27 mouse cellular contexts compared by ENCODE assay signal in the genomic region with DNA sequence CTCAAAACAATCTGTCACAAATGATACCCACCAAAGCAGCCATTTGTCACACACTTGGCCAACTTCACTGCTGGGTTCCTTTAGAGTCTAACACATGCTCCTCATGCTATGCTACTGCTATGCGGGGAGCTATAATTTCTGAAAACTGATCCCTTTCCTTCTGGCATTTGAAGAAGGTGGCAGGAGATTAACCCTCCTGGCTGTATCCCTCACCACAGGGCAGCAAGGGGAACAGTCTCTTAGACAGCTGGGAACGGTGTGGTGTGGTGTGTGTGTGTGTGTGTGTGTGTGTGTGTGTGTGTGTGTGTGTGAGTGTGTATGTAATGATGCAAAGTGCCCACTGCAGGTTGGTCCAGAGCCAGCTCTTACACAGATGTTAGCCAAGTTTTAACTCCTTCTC. TPM values are rescaled to one million over a fixed set of nuclear protein-coding genes. Genes with fewer than 3 reads are reported as not detected.
DNase-seq lines count a peak whose midpoint lies in the region; ATAC-seq and TF ChIP-seq lines count a peak whose summit lies in the region.
"Had no signal": no experiment of that assay in that cellular context is flagged by ENCODE, and none has a peak within 500 bp of the region (broad histone marks: within the 10 kb centered on the region; RNA-seq: fewer than 3 reads in every experiment).

No protein-coding gene starts in this region.

- H3K9me3 ChIP-seq in limb, embryonic 12.5 days, result no peaks in the 10 kb centered on the region
- no peaks in the 10 kb centered on the region for H3K9me3 ChIP-seq in limb, embryonic 10.5 days (replicated peaks)
- no peaks in the 10 kb centered on the region for H3K9me3 ChIP-seq in limb, embryonic 13.5 days
- H3K9me3 ChIP-seq: embryonic facial prominence, embryonic 12.5 days; forebrain, embryonic 13.5 days; G1E; hindbrain, embryonic 12.5 days had no signal

- peak overlapping the region; percentile 73 for H3K27ac ChIP-seq in gastrocnemius, adult 2 months
- no peak overlapping the region for H3K27ac ChIP-seq in limb, embryonic 12.5 days
- H3K27ac ChIP-seq in limb, embryonic 10.5 days, result no peak overlapping the region
- H3K27ac ChIP-seq in limb, embryonic 13.5 days, result no peak overlapping the region
- H3K27ac ChIP-seq: embryonic facial prominence, embryonic 12.5 days; forebrain, embryonic 13.5 days; hindbrain, embryonic 12.5 days had no signal

- DNase-seq in gastrocnemius, adult 2 months, result peak; percentile 22
- DNase-seq in gastrocnemius, postnatal 36 days, result no peak
- DNase-seq in limb, embryonic 10.5 days (ENCODE audit: low spot score), result no peak
- no peak for DNase-seq in thymus, postnatal 14 days
- DNase-seq in natural killer cell, adult 2 months (ENCODE audit: low spot score in 2 of 2), result no peak
- DNase-seq: adrenal gland, adult 8-10 months; adrenal gland, postnatal 25 days; B cell, adult 2 months; cerebellum, adult 11-12 months; cerebellum, adult 9-10 months; cerebellum, postnatal 14 days; gastrocnemius, postnatal 14 days; heart, adult 11 months had no signal

- no peak for TF ChIP-seq CTCF in gastrocnemius, adult 2 months (IDR thresholded peaks at IDR 0.05)

- H3K4me1 ChIP-seq in limb, embryonic 12.5 days (replicated peaks), result no peaks in the 10 kb centered on the region
- no peaks in the 10 kb centered on the region for H3K4me1 ChIP-seq in limb, embryonic 10.5 days
- H3K4me1 ChIP-seq in limb, embryonic 13.5 days, result no peaks in the 10 kb centered on the region
- H3K4me1 ChIP-seq: embryonic facial prominence, embryonic 12.5 days; forebrain, embryonic 13.5 days; hindbrain, embryonic 12.5 days had no signal

- H3K9ac ChIP-seq in limb, embryonic 12.5 days (replicated peaks), result no peak overlapping the region
- H3K9ac ChIP-seq in limb, embryonic 13.5 days, result no peak overlapping the region
- H3K9ac ChIP-seq: embryonic facial prominence, embryonic 12.5 days; forebrain, embryonic 13.5 days; hindbrain, embryonic 12.5 days had no signal

- H3K27me3 ChIP-seq in limb, embryonic 12.5 days, result no peaks in the 10 kb centered on the region
- no peaks in the 10 kb centered on the region for H3K27me3 ChIP-seq in limb, embryonic 10.5 days (ENCODE audit: low read depth, poor library complexity, severe bottlenecking)
- no peaks in the 10 kb centered on the region for H3K27me3 ChIP-seq in limb, embryonic 13.5 days
- no peaks in the 10 kb centered on the region for H3K27me3 ChIP-seq in myocyte (ENCODE audit: control insufficient read depth, insufficient read depth, insufficient read length)
- H3K27me3 ChIP-seq: CH12.LX; embryonic facial prominence, embryonic 12.5 days; forebrain, embryonic 13.5 days; hindbrain, embryonic 12.5 days had no signal

- H3K79me2 ChIP-seq in myocyte (ENCODE audit: control insufficient read depth, insufficient read depth), result no peaks in the 10 kb centered on the region

- ATAC-seq in limb, embryonic 12.5 days (ENCODE audit: insufficient number of reproducible peaks, insufficient read depth, low FRiP score, low TSS enrichment, low read depth), result 0 out of 2 replicates have a peak, but pooled peaks have one; percentile 37
- peak; percentile 72 for ATAC-seq in limb, embryonic 13.5 days (ENCODE audit: low FRiP score, low read depth)
- ATAC-seq: forebrain, embryonic 13.5 days; forebrain, embryonic 16.5 days; hindbrain, embryonic 16.5 days; inflammation-experienced regulatory T-cells, adult 6 months; intestine, embryonic 16.5 days had no signal

- 78% methylated on average over 2 of the region's 2 CpGs for WGBS in limb, embryonic 12.5 days
- WGBS in limb, embryonic 10.5 days, result 91% methylated on average over 2 of the region's 2 CpGs
- WGBS in limb, embryonic 13.5 days, result 76% methylated on average over 2 of the region's 2 CpGs

- H3ac ChIP-seq in myocyte (ENCODE audit: control insufficient read depth, insufficient read length), result no peak overlapping the region

- no peak overlapping the region for H3K4me3 ChIP-seq in gastrocnemius, adult 2 months
- no peak overlapping the region for H3K4me3 ChIP-seq in limb, embryonic 12.5 days (replicated peaks)
- H3K4me3 ChIP-seq in limb, embryonic 10.5 days, result no peak overlapping the region
- H3K4me3 ChIP-seq in limb, embryonic 13.5 days, result no peak overlapping the region
- H3K4me3 ChIP-seq in myocyte, result no peak overlapping the region
- H3K4me3 ChIP-seq: embryonic facial prominence, embryonic 12.5 days; erythroblast, embryonic 14.5 days; forebrain, embryonic 13.5 days; hindbrain, embryonic 12.5 days had no signal

- TF ChIP-seq POLR2A in myocyte (IDR thresholded peaks at IDR 0.05; ENCODE audit: insufficient read length, low read depth), result no peak

- intact Hi-C loops in gastrocnemius, adult 2 months (cut with DNase I), result loop anchor here (5.0 kb wide), 1 partner anchor 83 kb away; the partner anchor contains the start of gene Actc1
- intact Hi-C loops in gastrocnemius, postnatal 36 days (cut with DNase I), result loop anchor here (5.0 kb wide), 1 partner anchor 168 kb away; no protein-coding TSS in a partner anchor

- no peak overlapping the region for H3K4me2 ChIP-seq in limb, embryonic 12.5 days
- no peak overlapping the region for H3K4me2 ChIP-seq in limb, embryonic 13.5 days (replicated peaks)
- H3K4me2 ChIP-seq in myocyte (ENCODE audit: low read depth), result no peak overlapping the region
- H3K4me2 ChIP-seq: embryonic facial prominence, embryonic 12.5 days; forebrain, embryonic 13.5 days; heart, embryonic 11.5 days; hindbrain, embryonic 12.5 days had no signal

- peaks cover 84% of the 10 kb centered on the region for H3K36me3 ChIP-seq in limb, embryonic 12.5 days
- peaks cover 94% of the 10 kb centered on the region for H3K36me3 ChIP-seq in limb, embryonic 10.5 days
- H3K36me3 ChIP-seq in limb, embryonic 13.5 days, result peaks cover 82% of the 10 kb centered on the region
- H3K36me3 ChIP-seq in myocyte (ENCODE audit: control insufficient read depth, insufficient read depth), result peaks cover 36% of the 10 kb centered on the region

TF ChIP-seq in myocyte, 11 proteins besides CTCF, POLR2A, EP300 and RAD21:
- TF ChIP-seq TCF12 (IDR thresholded peaks at IDR 0.05; ENCODE audit: insufficient read depth, poor library complexity, severe bottlenecking) (peak; percentile 97), MYOG (IDR thresholded peaks at IDR 0.05; ENCODE audit: control insufficient read depth in 1 of 3, insufficient read depth in 1 of 3, insufficient read length in 2 of 3, low read depth in 2 of 3) (peak; percentile 87 to 96 (median 94)), MAX (IDR thresholded peaks at IDR 0.05; ENCODE audit: low read depth) (no peak), SRF (IDR thresholded peaks at IDR 0.05; ENCODE audit: control insufficient read depth, insufficient read length, low read depth) (no peak), TCF3 (IDR thresholded peaks at IDR 0.05; ENCODE audit: insufficient read length, low read depth) (peak; percentile 90), POLR2AphosphoS2 (IDR thresholded peaks at IDR 0.05; ENCODE audit: insufficient read length, low read depth) (no peak), CEBPB (IDR thresholded peaks at IDR 0.05; ENCODE audit: insufficient read depth, poor library complexity, severe bottlenecking) (peak; percentile 9; the same call in 1 of the 2 replicates), REST (IDR thresholded peaks at IDR 0.05; ENCODE audit: insufficient read depth, insufficient read length) (no peak), E2F4 (IDR thresholded peaks at IDR 0.05; ENCODE audit: insufficient read depth) (no peak), USF1 (IDR thresholded peaks at IDR 0.05; ENCODE audit: low read depth) (no peak), MYOD1 (IDR thresholded peaks at IDR 0.05; ENCODE audit: control insufficient read depth in 1 of 3, insufficient read length in 2 of 3, low read depth in 2 of 3) (peak; percentile 83 to 95 (median 85))

RNA-seq across cellular contexts. Expression of gene Aqr, which starts 51.0 kb away (rescaled TPM):
- 10 to 100 TPM; 11.6 to 13.9 TPM for total RNA-seq in gastrocnemius, adult 2 months (2021)
- total RNA-seq in gastrocnemius, postnatal 36 days (2021), result 10 to 100 TPM in 1 of 2 experiments, 1 to 10 TPM in 1; 8.8 to 11.0 TPM
- 54.6 and 54.9 TPM in 2 replicates for polyA plus RNA-seq in limb, embryonic 12.5 days (2016; fragmentation: Nextera tagmentation; extraction: Ambion mirVana)
- 47.9 and 49.1 TPM in 2 replicates for polyA plus RNA-seq in limb, embryonic 10.5 days (2016; fragmentation: Nextera tagmentation; extraction: Ambion mirVana)
- polyA plus RNA-seq in limb, embryonic 13.5 days (2015; fragmentation: Nextera tagmentation; extraction: Ambion mirVana), result 45.1 and 50.1 TPM in 2 replicates
- polyA plus RNA-seq in myocyte (2012; fragmentation: generic; extraction: Trizol), result 18.4 TPM
